Mouse (Mus musculus): ENCODE measurements at regions not wholly inside any gene's neighbourhood (a gene's known extent, or its start where the extent isn't known, plus 50 kb on each side); places are given as distances from the start of the nearest gene placed in this dataset.

DNA sequence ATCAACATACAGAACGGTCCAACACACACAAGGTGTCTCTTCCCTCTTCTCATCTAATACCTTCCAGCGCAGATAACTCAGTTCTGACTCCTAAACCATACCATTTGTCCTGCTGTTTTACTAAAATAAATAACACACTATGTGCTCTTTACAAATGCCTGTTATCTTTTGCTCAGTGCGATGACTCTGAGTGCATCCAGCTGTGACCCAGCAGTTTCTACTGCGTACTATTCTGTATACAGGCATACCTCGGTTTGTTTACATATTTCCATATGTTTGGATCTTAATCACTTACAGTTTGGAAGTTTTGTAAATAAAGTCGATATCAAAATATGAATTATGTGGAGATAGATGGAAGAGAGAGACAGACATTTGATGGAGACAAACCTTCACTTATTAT is 583.0 kb upstream of the Pitx2 start:
- TF ChIP-seq POLR2A (IDR thresholded peaks at IDR 0.05; ENCODE audit: borderline replicate concordance, control insufficient read depth, low read depth, low read length) (no peak), CTCF (IDR thresholded peaks at IDR 0.05; ENCODE audit: control insufficient read depth, insufficient read depth, low read length) (no peak)
